Mouse (Mus musculus) kidney, postnatal 10 days (tissue): Measurements from ENCODE around the gene Saa3.
A peak's percentile ranks its signal among the peaks of the same experiment; 100 is the strongest.
"Not testable (repeated sequence)": the region's sequence is repeated elsewhere in the genome, so short reads cannot be mapped to it uniquely, and the experiment has no call there.

Experiments used
- DNase-seq: peaks from one replicate; pipeline ENCODE4 v3.0.0; 2021; ENCODE audit warnings: mixed read lengths

The Saa3 gene

DNA sequence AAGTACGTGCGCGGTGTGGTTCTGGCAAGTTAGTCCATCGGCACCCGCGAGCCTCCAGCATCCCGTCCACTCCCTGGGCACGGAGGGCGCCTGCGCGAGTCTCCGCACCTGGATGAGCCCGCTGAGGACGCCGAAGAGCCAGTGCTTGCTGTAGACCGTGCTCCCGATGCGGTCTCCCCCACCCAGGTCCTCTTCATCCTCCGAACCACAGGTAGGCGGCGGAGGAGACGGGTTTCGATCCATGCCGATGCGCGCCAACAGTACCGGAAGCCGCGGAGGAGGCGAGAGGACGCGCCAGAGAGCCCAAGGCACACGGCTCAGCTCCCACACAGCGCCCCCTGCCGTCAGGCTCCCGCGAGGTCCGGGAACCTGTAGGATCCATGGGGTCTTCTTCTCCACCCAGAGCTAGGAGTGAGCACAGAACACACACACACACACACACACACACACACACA, 5.1 kb downstream of the Saa3 start, which contains the start of gene Saal1:
Gene Saal1 (minus strand): TSS at position 291 of the 455 bp plus-strand sequence.
- DNase-seq, result peak; percentile 93

DNA sequence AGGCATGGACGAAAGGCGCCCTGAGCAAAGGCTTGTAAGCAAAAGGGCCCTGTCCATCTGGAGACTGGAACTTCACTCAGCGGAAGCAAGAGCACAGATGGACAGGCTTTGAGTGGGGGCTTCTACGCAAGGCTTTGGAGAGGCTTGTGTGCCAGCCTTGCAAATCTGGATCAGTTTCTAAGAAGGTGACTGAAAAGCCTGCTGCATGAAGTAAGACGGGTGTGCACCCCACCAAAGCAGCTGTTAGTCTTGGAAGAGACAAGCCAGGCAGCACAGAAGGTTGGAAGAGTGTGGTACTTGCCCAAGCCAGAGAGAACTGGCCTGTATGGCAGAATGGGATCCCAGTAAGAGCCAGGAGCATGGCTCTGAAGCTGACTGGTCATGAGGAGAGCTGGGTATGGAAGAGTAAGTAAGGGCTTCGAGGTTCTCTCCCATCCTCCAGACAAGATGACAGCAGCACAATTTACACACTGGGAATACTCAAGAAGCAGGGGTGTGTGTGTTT, 14.9 kb downstream of the Saa3 start:
- DNase-seq, result no peak

GRCm38 (mm10) chr7:46696754-46697153, 18.7 kb downstream of the Saa3 start:
- DNase-seq, result no peak

- no peak for DNase-seq
Observed at GRCm38 (mm10) chr7:46686827-46687226, 28.7 kb downstream of the Saa3 start.

GRCm38 (mm10) chr7:46680732-46681131, 34.8 kb downstream of the Saa3 start:
- DNase-seq, result no peak

DNA sequence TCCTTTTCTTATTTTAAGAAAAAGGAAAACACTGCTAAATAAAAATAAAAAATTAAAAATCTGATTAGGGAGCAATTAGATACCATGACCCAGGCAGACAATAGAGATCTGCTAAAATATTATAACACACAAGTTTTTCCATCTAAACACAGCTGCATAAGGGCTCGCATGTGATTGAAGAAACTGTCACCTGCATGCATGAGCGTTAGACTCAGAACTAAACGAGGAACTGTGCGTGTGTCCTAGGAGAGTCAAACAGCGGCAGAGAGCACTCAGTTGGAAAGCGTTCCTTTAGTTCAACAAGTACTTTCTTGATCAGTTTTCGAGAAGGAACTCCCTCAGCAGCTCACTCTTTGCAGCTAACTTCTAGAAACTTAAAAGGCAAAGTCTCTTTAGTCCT, 36.5 kb downstream of the Saa3 start:
- not testable (repeated sequence) for DNase-seq

- no peak for DNase-seq
Observed at GRCm38 (mm10) chr7:46678417-46678816, 37.1 kb downstream of the Saa3 start.

DNA sequence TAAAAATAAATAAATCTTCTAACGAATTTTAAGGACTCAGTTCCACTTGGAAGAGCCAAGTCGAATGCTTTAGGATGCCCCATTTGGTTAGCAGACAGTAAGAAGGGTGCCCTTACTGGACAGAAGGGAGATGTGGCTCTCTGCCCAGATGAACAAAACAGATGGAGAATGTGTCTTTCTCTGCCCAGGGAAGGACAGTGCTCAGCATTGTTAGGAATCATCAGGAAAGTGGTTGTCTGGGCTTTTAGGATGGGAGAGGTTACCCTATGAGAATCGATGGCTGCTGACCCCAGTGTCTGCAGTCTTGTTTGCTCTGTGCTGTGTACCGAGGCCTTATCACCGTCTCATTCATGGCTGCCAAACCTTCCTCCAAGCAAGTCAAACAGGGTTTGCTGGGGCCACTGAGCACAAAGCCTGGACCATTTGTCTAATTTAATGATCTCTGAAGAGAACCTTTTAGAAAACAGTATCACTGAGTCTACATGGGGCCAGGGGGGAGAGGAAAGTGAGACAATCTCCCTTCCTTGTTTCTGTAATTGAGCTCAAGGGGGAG, 38.6 kb downstream of the Saa3 start:
- no peak for DNase-seq

DNA sequence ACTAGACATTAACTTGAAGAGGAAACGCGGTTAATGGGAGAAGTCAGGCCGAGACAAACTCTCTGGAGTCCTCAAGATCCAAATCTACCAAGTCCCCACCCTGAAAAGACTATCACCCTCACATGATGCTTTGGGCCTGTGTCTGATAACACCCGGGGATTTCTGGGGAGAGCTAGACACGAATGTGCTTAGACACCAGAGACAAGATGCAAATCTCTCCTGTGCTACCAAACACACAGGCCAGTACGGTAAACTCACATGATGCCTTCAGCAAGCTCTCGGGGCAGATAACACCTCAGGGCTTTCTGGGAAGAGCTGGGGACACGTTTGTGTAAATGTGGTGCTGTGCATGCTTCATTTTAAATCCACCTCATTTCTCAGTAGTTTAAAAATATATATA, 39.6 kb downstream of the Saa3 start:
- no peak for DNase-seq

DNA sequence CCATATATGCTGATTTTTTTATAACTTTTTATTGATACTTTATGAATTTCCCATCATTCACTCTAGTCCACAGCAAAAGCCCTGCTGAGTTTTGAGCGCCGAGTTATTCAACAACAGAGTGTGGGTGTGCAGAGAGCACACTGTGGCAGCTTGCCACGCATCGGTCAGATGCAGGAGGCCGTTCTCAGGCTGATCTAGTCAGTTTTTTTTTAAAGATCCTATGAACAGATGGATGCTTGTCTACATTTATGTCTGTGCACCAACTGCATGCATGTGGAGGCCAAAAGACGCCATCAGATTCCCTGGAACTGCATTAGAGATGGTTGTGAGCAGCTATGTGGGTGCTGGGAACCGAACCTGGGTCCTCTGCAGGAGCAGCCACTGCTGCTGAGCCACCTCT, 40.4 kb downstream of the Saa3 start:
- no peak for DNase-seq

DNA sequence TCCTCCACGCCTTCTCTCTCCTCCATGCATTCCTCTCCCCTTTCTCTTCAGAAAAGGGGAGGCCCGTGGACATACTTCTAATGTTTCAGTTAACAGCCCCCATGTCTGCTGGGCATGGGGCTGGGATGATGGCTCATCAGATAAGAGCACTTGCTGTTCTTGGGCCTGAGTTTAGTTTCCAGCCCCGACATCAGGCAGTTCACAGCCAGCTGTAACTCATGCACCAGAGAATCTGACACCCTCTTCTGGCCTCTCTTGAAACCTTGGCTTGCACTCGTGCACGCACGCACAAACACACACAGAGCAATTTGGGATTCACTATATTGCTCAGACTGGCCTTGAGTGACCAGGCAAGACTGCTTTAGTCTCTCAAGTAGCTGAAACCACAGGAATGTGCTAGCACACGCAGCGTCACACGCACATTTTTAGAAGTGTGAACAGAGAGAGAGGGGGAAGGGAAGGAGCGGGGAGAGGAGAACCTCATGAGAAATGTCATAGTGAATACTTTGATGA, 43.3 kb downstream of the Saa3 start, which contains the start of gene Tph1:
Gene Tph1 (minus strand): TSS at position 378 of the 513 bp plus-strand sequence.
- DNase-seq, result no peak

- peak; percentile 12 for DNase-seq
Observed at GRCm38 (mm10) chr7:46667256-46667655, 48.2 kb downstream of the Saa3 start.

- DNase-seq, result peak; percentile 38
Observed at GRCm38 (mm10) chr7:46665236-46665635, 50.3 kb downstream of the Saa3 start.
